Mouse (Mus musculus): ENCODE measurements at regions not wholly inside any gene's neighbourhood (a gene's known extent, or its start where the extent isn't known, plus 50 kb on each side); places are given as distances from the start of the nearest gene placed in this dataset.
A peak's percentile ranks its signal among the peaks of the same experiment; 100 is the strongest.

GRCm38 (mm10) chr2:170266407-170267101 lies 118.7 kb upstream of the Zfp217 start:
- Histone ChIP-seq H3K27ac (ENCODE audit: insufficient read depth, low read depth) (no peak overlapping the region), H3K9ac (ENCODE audit: insufficient read depth, low read depth) (no peak overlapping the region), H3K27me3 (replicated peaks) (no peaks in the 10 kb centered on the region), H3K36me3 (replicated peaks in 1 of 2; ENCODE audit: control insufficient read depth in 1 of 2, insufficient read depth in 1 of 2, low read length in 1 of 2) (no peaks in the 10 kb centered on the region), H3K4me1 (ENCODE audit: control insufficient read depth in 1 of 2, insufficient read depth in 2 of 2) (peaks cover 8 to 12% of the 10 kb centered on the region in 2 experiments; a peak in 3 of 4 replicates), H3K79me2 (replicated peaks; ENCODE audit: control insufficient read depth, extremely low read depth, insufficient read depth, poor library complexity, severe bottlenecking) (no peaks in the 10 kb centered on the region), H3K4me2 (ENCODE audit: insufficient read depth, low read depth, poor library complexity, severe bottlenecking) (no peak overlapping the region), H3K9me3 (replicated peaks; ENCODE audit: low read length) (peaks cover 2% of the 10 kb centered on the region), H3K4me3 (replicated peaks in 1 of 3; ENCODE audit: low read depth in 2 of 3, low read length in 2 of 3, poor library complexity in 1 of 3) (no peak overlapping the region)
- no peak for DNase-seq (ENCODE audit: extremely low read depth)
- TF ChIP-seq CTCF (conservative IDR thresholded peaks at IDR 0.05 in 1 of 2, IDR thresholded peaks at IDR 0.05 in 1 of 2; ENCODE audit: low read depth in 2 of 2, low read length in 2 of 2) (peak in 1 of 2 experiments; percentile 47; a peak in 2 of 4 replicates), CHD2 (IDR thresholded peaks at IDR 0.05; ENCODE audit: low read length) (no peak), KAT2A (IDR thresholded peaks at IDR 0.05; ENCODE audit: insufficient replicate concordance, low read length) (no peak), SMC3 (IDR thresholded peaks at IDR 0.05; ENCODE audit: low read depth, low read length) (peak; percentile 31), RAD21 (IDR thresholded peaks at IDR 0.05; ENCODE audit: low read depth, low read length) (peak; percentile 28)
- in situ Hi-C loops (cut with MboI; ENCODE audit: low pct_ligation_motif_present, low pct_unique_long_range_greater_than_20kb, low sequenced_read_pairs) (loop anchor here (25.0 kb wide), 1 partner anchor 246 kb away; no protein-coding TSS in a partner anchor), dilution Hi-C loops (cut with MboI; ENCODE audit: extremely low pct_ligation_motif_present, extremely low pct_unique_long_range_greater_than_20kb, low sequenced_read_pairs) (no loop called here)

GRCm38 (mm10) chr2:170263594-170263993 lies 115.7 kb upstream of the Zfp217 start:
- Histone ChIP-seq H3K9me3 (replicated peaks; ENCODE audit: low read length) (peaks cover 5% of the 10 kb centered on the region), H3K4me2 (ENCODE audit: insufficient read depth, low read depth, poor library complexity, severe bottlenecking) (no peak overlapping the region), H3K27me3 (replicated peaks) (no peaks in the 10 kb centered on the region), H3K4me3 (replicated peaks in 1 of 3; ENCODE audit: low read depth in 2 of 3, low read length in 2 of 3, poor library complexity in 1 of 3) (no peak overlapping the region), H3K36me3 (replicated peaks in 1 of 2; ENCODE audit: control insufficient read depth in 1 of 2, insufficient read depth in 1 of 2, low read length in 1 of 2) (no peaks in the 10 kb centered on the region), H3K27ac (ENCODE audit: insufficient read depth, low read depth) (no peak overlapping the region), H3K4me1 (ENCODE audit: control insufficient read depth in 1 of 2, insufficient read depth in 2 of 2) (peaks cover 13 to 25% of the 10 kb centered on the region in 2 experiments; a peak in 3 of 4 replicates), H3K9ac (ENCODE audit: insufficient read depth, low read depth) (no peak overlapping the region), H3K79me2 (replicated peaks; ENCODE audit: control insufficient read depth, extremely low read depth, insufficient read depth, poor library complexity, severe bottlenecking) (no peaks in the 10 kb centered on the region)
- TF ChIP-seq ETS1 (conservative IDR thresholded peaks at IDR 0.05; ENCODE audit: low read depth, low read length), result no peak
- TF ChIP-seq MAFK (IDR thresholded peaks at IDR 0.05; ENCODE audit: insufficient replicate concordance, low read length), result no peak
- TF ChIP-seq USF1 (IDR thresholded peaks at IDR 0.05; ENCODE audit: low read depth, low read length), result no peak
- no peak for TF ChIP-seq PAX5 (IDR thresholded peaks at IDR 0.05; ENCODE audit: low read length)
- TF ChIP-seq SIN3A (IDR thresholded peaks at IDR 0.05; ENCODE audit: low read length), result no peak
- TF ChIP-seq HCFC1 (IDR thresholded peaks at IDR 0.05; ENCODE audit: low read depth, low read length), result no peak
- TF ChIP-seq MXI1 (IDR thresholded peaks at IDR 0.05; ENCODE audit: low read depth, low read length), result no peak
- no peak for TF ChIP-seq E2F4 (IDR thresholded peaks at IDR 0.05; ENCODE audit: insufficient replicate concordance, low read depth, low read length)
- no peak for TF ChIP-seq NELFE (IDR thresholded peaks at IDR 0.05; ENCODE audit: low read depth, low read length)
- TF ChIP-seq CTCF (conservative IDR thresholded peaks at IDR 0.05 in 1 of 2, IDR thresholded peaks at IDR 0.05 in 1 of 2; ENCODE audit: low read depth in 2 of 2, low read length in 2 of 2), result no peak
- no peak for TF ChIP-seq CHD1 (IDR thresholded peaks at IDR 0.05; ENCODE audit: low read depth, low read length)
- no peak for TF ChIP-seq CHD2 (IDR thresholded peaks at IDR 0.05; ENCODE audit: low read length)
- TF ChIP-seq TCF12 (IDR thresholded peaks at IDR 0.05; ENCODE audit: low read depth, low read length), result no peak
- TF ChIP-seq ELF1 (IDR thresholded peaks at IDR 0.05; ENCODE audit: low read depth, low read length), result no peak
- TF ChIP-seq MAZ (IDR thresholded peaks at IDR 0.05; ENCODE audit: low read depth, low read length), result no peak
- TF ChIP-seq MEF2A (IDR thresholded peaks at IDR 0.05; ENCODE audit: borderline replicate concordance, low read depth, low read length), result no peak
- no peak for TF ChIP-seq GABPA (IDR thresholded peaks at IDR 0.05; ENCODE audit: insufficient replicate concordance, low read depth, low read length)
- TF ChIP-seq POLR2AphosphoS2 (IDR thresholded peaks at IDR 0.05; ENCODE audit: low read depth, low read length), result no peak
- no peak for TF ChIP-seq SMC3 (IDR thresholded peaks at IDR 0.05; ENCODE audit: low read depth, low read length)
- dilution Hi-C loops (cut with MboI; ENCODE audit: extremely low pct_ligation_motif_present, extremely low pct_unique_long_range_greater_than_20kb, low sequenced_read_pairs), result no loop called here
- in situ Hi-C loops (cut with MboI; ENCODE audit: low pct_ligation_motif_present, low pct_unique_long_range_greater_than_20kb, low sequenced_read_pairs), result loop anchor here (25.0 kb wide), 1 partner anchor 249 kb away; no protein-coding TSS in a partner anchor
- DNase-seq (ENCODE audit: extremely low read depth), result no peak
